Mouse (Mus musculus) cortical plate, adult 2 months (tissue): ENCODE measurements around the gene Psen1.

Experiments used
- CTCF ChIP-seq: fragments of 200-500 bp; IDR thresholded peaks from 2 replicates; pipeline ENCODE4 v1.5.1; 2011; ENCODE audit warnings: mild to moderate bottlenecking, control low read depth, low read length; ENCODE audit not compliant: insufficient read depth; ENCODE audit errors: extremely low read depth
- POLR2A ChIP-seq: fragments of 200-500 bp; IDR thresholded peaks from 2 replicates; pipeline ENCODE4 v1.6.1; 2011; ENCODE audit warnings: mild to moderate bottlenecking, low read length, control low read depth; ENCODE audit not compliant: insufficient read depth; ENCODE audit errors: extremely low read depth

DNA sequence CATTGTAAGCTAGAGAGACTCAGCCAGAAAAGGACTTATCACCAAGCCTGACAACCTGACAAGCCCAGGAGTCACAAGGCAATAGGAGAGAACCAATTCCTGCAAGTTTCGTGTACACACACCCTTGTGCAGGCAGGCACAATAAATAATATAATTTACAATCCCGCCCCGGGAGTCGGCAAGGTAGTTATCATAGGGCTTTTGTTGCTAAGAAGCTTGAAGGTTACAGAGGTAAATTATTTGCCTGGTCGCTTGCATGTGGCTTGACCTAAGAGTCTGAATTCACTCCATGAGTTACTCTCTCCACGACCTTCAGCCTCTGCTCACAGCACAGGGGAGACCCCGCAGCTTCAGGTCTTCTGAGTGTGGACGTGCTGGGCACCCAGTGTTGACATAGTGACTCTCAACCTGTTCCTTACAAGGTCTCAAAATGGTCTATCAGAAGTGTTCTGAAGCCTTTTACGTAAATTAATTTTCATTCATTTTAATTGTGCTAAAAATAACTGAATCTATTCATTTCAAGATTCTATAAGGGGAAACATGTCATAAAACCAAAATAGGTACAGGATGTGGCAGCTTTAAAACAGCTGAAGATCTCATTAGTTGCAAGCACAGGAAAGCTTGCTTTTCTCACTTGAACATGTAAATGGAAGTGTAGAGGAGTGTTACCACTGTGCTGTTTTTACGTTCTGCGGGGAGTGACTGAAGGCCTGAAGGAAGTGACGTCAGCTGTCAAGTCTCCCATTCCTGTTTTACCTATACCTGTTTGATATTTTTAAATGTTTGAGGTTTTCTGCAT is 38.8 kb downstream of the Psen1 start:
- no peak for TF ChIP-seq CTCF
- no peak for TF ChIP-seq POLR2A
